Mouse (Mus musculus): ENCODE data around the gene Med17. TPM values are rescaled to one million over a fixed set of nuclear protein-coding genes. Genes with fewer than 3 reads are reported as not detected.

Gene Med17
- polyA plus RNA-seq, 1 experiment from 2014 or later, result 41.0 TPM

GRCm38 (mm10) chr9:15280491-15280879 lies 754 bp upstream of the Med17 start:
- Histone ChIP-seq H3K9ac (peak overlapping the region; percentile 99), H3K4me3 (peak overlapping the region; percentile 97), H3K4me1 (replicated peaks) (peaks cover 31% of the 10 kb centered on the region), H3K36me3 (peaks cover 17% of the 10 kb centered on the region), H3K27me3 (no peaks in the 10 kb centered on the region), H3K27ac (replicated peaks) (peak overlapping the region; percentile 43), H3K9me3 (no peaks in the 10 kb centered on the region), H3K4me2 (peak overlapping the region; percentile 83)
- ATAC-seq (ENCODE audit: low read depth), result peak; percentile 10
- 52% methylated on average over 5 of the region's 5 CpGs for WGBS

DNA sequence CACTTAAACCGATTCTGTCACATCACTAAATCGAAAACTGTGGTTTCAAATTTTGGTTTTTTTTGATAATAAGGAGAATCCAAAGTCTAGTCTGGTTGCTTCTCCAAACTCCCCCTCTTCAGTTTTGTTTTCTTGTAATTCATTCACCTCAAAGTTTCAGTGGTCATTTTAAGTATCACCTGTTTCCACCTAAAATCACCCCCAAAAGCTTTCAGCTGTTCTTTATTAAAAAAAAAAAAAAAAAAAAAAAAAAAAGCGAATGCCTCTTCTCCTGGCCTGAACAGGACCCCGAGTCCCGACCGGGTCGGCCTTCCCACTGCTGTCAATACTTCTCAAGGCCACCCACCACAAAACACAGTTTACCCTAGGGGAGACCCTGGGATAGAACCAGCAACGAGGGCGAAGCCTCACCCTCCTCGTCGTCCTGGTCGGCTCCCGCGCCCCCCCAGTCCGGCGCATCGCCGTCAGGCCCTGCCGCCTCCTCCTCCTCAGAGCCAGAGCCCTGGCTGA lies 537 bp downstream of the Med17 start:
- peak; percentile 71 for ATAC-seq (ENCODE audit: low read depth)
- Histone ChIP-seq H3K27ac (replicated peaks) (peak overlapping the region; percentile 92), H3K4me2 (peak overlapping the region; percentile 83), H3K27me3 (no peaks in the 10 kb centered on the region), H3K4me3 (peak overlapping the region; percentile 97), H3K9ac (peak overlapping the region; percentile 99), H3K9me3 (no peaks in the 10 kb centered on the region), H3K36me3 (peaks cover 28% of the 10 kb centered on the region), H3K4me1 (replicated peaks) (peaks cover 31% of the 10 kb centered on the region)
- 10% methylated on average over 18 of the region's 19 CpGs for WGBS

DNA sequence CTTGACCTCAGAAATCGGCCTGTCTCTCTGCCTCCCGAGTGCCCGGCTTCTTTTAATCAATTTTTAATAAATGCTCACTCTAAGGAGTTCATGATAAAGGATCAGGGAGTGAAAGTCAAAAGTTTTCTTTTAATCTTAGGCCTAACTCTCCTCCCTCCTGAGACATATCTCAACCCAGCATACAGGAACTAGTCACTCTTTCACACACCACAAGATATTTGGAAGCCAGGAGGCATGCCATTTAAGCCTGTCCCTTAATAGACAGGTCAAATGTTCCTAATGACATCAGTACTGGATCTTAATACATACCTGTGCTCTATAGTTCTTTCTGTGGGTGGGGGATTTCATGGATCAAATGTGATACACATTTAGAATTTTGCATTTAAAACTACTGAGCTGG lies 1.4 kb downstream of the Med17 start:
- no peak overlapping the region for H3K9ac ChIP-seq
- no peak overlapping the region for H3K4me3 ChIP-seq
- WGBS, result 88% methylated on average over 3 of the region's 3 CpGs
- peaks cover 36% of the 10 kb centered on the region for H3K36me3 ChIP-seq
- no peak overlapping the region for H3K27ac ChIP-seq (replicated peaks)
- ATAC-seq (ENCODE audit: low read depth), result no peak
- peaks cover 31% of the 10 kb centered on the region for H3K4me1 ChIP-seq (replicated peaks)
- H3K27me3 ChIP-seq, result no peaks in the 10 kb centered on the region
- H3K9me3 ChIP-seq, result no peaks in the 10 kb centered on the region
- no peak overlapping the region for H3K4me2 ChIP-seq

GRCm38 (mm10) chr9:15276855-15277254 lies 2.9 kb downstream of the Med17 start:
- ATAC-seq (ENCODE audit: low read depth), result no peak
- peaks cover 51% of the 10 kb centered on the region for H3K36me3 ChIP-seq

GRCm38 (mm10) chr9:15273981-15274380 lies 5.8 kb downstream of the Med17 start:
- no peak for ATAC-seq (ENCODE audit: low read depth)
- H3K4me3 ChIP-seq, result no peak overlapping the region
- no peak overlapping the region for H3K9ac ChIP-seq

More at GRCm38 (mm10) chr9:15276855-15277254, 2.9 kb downstream of the Med17 start:
- no peak overlapping the region for H3K4me3 ChIP-seq
- H3K4me1 ChIP-seq (replicated peaks), result peaks cover 31% of the 10 kb centered on the region
- WGBS, result 95% methylated on average over 4 of the region's 4 CpGs
- H3K9ac ChIP-seq, result no peak overlapping the region
- H3K9me3 ChIP-seq, result no peaks in the 10 kb centered on the region
- no peaks in the 10 kb centered on the region for H3K27me3 ChIP-seq
- no peak overlapping the region for H3K4me2 ChIP-seq
- no peak overlapping the region for H3K27ac ChIP-seq (replicated peaks)

DNA sequence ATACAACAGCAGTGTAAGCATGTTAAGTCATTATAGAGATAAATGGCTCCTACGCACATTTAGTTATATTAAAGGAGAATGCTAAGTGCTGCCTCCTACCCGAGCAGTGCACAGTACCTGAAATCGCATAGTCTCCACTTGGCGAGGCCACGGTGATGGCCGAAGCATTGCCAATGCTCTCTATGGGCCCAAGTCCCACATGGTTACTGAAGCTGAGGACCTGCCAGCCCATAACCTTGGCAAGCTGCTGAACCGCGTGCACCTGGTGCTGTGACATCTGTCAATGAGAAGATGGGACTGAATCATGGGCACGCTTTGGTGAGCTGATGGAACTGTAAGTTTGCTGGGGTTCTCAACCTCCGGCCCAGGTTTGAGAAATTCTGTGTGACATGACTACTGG lies 16.2 kb downstream of the Med17 start:
- H3K4me3 ChIP-seq, result no peak overlapping the region
- H3K9ac ChIP-seq, result no peak overlapping the region
- 95% methylated on average over 10 of the region's 10 CpGs for WGBS
- H3K27me3 ChIP-seq, result no peaks in the 10 kb centered on the region
- H3K36me3 ChIP-seq, result peaks cover 84% of the 10 kb centered on the region
- no peak overlapping the region for H3K27ac ChIP-seq (replicated peaks)
- H3K4me2 ChIP-seq, result no peak overlapping the region
- H3K9me3 ChIP-seq, result no peaks in the 10 kb centered on the region
- ATAC-seq (ENCODE audit: low read depth), result no peak
- no peaks in the 10 kb centered on the region for H3K4me1 ChIP-seq (replicated peaks)

More at GRCm38 (mm10) chr9:15273981-15274380, 5.8 kb downstream of the Med17 start:
- Histone ChIP-seq H3K4me1 (replicated peaks) (peaks cover 17% of the 10 kb centered on the region), H3K9me3 (no peaks in the 10 kb centered on the region), H3K27me3 (no peaks in the 10 kb centered on the region), H3K27ac (replicated peaks) (no peak overlapping the region), H3K4me2 (no peak overlapping the region), H3K36me3 (peaks cover 80% of the 10 kb centered on the region)
- 92% methylated on average over 2 of the region's 2 CpGs for WGBS

DNA sequence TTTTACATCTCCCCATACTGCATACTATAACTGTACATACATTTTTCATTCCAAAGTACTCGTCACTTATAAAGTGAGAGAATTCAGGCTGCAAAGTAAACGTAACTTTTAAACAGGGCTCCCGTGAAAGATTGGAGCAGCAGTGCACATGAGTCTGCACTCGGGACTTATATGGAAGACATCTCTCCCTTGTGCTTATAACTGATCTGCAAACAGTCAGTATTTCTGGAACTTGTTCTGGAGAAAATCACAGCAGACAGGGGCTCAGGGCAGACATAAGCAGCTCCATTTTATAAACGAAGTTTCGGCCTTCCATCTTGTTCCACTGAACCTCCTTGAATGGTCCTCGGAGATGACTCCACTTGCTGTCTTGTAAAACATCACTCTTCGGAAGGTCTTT lies 17.8 kb downstream of the Med17 start:
- H3K9me3 ChIP-seq, result no peaks in the 10 kb centered on the region
- no peak overlapping the region for H3K4me2 ChIP-seq
- 93% methylated on average over 8 of the region's 8 CpGs for WGBS
- no peak for ATAC-seq (ENCODE audit: low read depth)
- no peaks in the 10 kb centered on the region for H3K27me3 ChIP-seq
- H3K36me3 ChIP-seq, result peaks cover 72% of the 10 kb centered on the region
- H3K4me1 ChIP-seq (replicated peaks), result no peaks in the 10 kb centered on the region
- H3K4me3 ChIP-seq, result no peak overlapping the region
- no peak overlapping the region for H3K27ac ChIP-seq (replicated peaks)
- no peak overlapping the region for H3K9ac ChIP-seq

DNA sequence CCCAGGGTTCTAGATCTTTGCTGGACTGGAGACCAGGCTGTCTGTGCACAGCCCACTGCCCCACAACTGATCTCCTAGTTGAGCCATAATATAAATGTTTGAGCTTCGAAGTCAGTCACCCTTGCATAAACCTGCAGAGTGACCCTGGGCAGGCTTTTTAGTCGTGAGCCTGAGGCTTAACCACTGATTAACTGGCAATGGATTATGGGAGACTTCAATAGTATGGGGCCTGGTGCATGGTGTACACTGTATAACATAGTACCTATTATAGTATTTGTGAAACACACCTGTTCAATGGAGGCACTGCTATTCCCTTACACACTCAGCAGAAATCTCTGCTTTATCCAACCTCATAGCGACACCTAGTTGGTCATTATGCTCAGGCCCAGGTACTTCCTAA lies 23.5 kb downstream of the Med17 start:
- 86% methylated on average over 3 of the region's 3 CpGs for WGBS

DNA sequence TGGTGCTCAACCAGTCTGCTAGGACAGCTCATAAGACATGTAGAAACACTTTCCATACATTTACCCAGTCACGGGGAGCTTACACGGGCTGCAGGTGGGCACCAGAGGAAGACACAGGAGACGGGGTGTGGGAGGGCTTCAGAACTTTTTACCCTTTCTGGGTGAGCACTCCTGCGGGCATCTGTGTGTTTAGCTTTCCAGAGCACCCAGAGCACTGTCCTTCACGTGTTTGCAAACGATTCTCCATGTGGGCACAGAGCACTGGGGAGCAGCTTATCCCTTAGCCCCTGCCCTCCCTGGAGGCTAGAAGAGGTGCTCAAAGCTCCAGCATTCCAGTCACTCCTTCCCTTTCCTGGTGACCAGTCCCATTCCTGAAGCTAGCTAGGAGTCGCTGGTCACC lies 25.2 kb downstream of the Med17 start:
- no peak overlapping the region for H3K4me3 ChIP-seq

More for the DNA sequence above, 23.5 kb downstream of the Med17 start:
- Histone ChIP-seq H3K9ac (no peak overlapping the region), H3K36me3 (peaks cover 16% of the 10 kb centered on the region), H3K4me2 (no peak overlapping the region), H3K9me3 (no peaks in the 10 kb centered on the region), H3K27me3 (no peaks in the 10 kb centered on the region), H3K4me3 (no peak overlapping the region), H3K27ac (replicated peaks) (no peak overlapping the region), H3K4me1 (replicated peaks) (no peaks in the 10 kb centered on the region)
- no peak for ATAC-seq (ENCODE audit: low read depth)

GRCm38 (mm10) chr9:15252196-15252595 lies 27.5 kb downstream of the Med17 start:
- no peaks in the 10 kb centered on the region for H3K27me3 ChIP-seq
- H3K4me3 ChIP-seq, result no peak overlapping the region
- ATAC-seq (ENCODE audit: low read depth), result no peak
- no peak overlapping the region for H3K4me2 ChIP-seq
- H3K4me1 ChIP-seq (replicated peaks), result no peaks in the 10 kb centered on the region
- no peak overlapping the region for H3K9ac ChIP-seq
- 79% methylated on average over 7 of the region's 7 CpGs for WGBS
- no peaks in the 10 kb centered on the region for H3K9me3 ChIP-seq
- H3K36me3 ChIP-seq, result no peaks in the 10 kb centered on the region
- H3K27ac ChIP-seq (replicated peaks), result no peak overlapping the region

More for the DNA sequence above, 25.2 kb downstream of the Med17 start:
- H3K4me1 ChIP-seq (replicated peaks), result no peaks in the 10 kb centered on the region
- 92% methylated on average over 7 of the region's 7 CpGs for WGBS
- peaks cover 5% of the 10 kb centered on the region; the same call in 1 of the 2 replicates for H3K36me3 ChIP-seq
- no peak overlapping the region for H3K9ac ChIP-seq
- H3K9me3 ChIP-seq, result no peaks in the 10 kb centered on the region
- H3K27ac ChIP-seq (replicated peaks), result no peak overlapping the region
- no peak for ATAC-seq (ENCODE audit: low read depth)
- H3K27me3 ChIP-seq, result no peaks in the 10 kb centered on the region
- no peak overlapping the region for H3K4me2 ChIP-seq

DNA sequence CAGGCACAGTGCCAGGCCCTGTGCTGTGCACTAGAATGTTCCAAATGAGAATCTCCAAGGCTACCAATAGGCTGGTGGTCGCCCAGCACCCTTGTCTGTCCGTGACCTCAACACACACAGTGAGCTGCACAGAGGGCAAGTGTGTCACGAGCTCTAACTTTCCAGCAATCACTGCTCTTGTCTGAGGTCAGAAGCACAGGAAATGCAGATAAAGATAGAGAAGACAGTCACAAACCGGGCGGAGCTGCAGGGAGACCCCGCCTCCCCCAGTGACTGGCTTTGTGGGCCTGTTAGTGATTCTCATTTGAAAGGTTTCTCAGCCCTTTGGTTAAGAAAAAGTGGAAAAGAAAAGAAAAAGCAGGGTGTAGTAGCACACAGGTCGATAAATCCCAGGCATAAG lies 29.4 kb downstream of the Med17 start:
- 72% methylated on average over 7 of the region's 7 CpGs for WGBS
- no peak overlapping the region for H3K9ac ChIP-seq
- H3K9me3 ChIP-seq, result no peaks in the 10 kb centered on the region
- no peak overlapping the region for H3K27ac ChIP-seq (replicated peaks)
- no peaks in the 10 kb centered on the region for H3K27me3 ChIP-seq
- H3K4me1 ChIP-seq (replicated peaks), result no peaks in the 10 kb centered on the region
- no peak for ATAC-seq (ENCODE audit: low read depth)
- no peak overlapping the region for H3K4me3 ChIP-seq
- no peak overlapping the region for H3K4me2 ChIP-seq
- H3K36me3 ChIP-seq, result no peaks in the 10 kb centered on the region

- Histone ChIP-seq H3K36me3 (no peaks in the 10 kb centered on the region), H3K4me3 (no peak overlapping the region), H3K9me3 (no peaks in the 10 kb centered on the region), H3K4me1 (replicated peaks) (no peaks in the 10 kb centered on the region), H3K9ac (no peak overlapping the region), H3K27ac (replicated peaks) (no peak overlapping the region), H3K27me3 (no peaks in the 10 kb centered on the region), H3K4me2 (no peak overlapping the region)
- ATAC-seq (ENCODE audit: low read depth), result no peak
- WGBS, result 61% methylated on average over 14 of the region's 14 CpGs
These were observed 34.2 kb downstream of the Med17 start for GRCm38 (mm10) chr9:15245319-15246075.

Data from neural tube, embryonic 13.5 days (tissue).